Mouse (Mus musculus): ENCODE measurements around the gene Wnt9a. TPM values are rescaled to one million over a fixed set of nuclear protein-coding genes. Genes with fewer than 3 reads are reported as not detected.

The Wnt9a gene
- 1.3 and 2.2 TPM in 2 replicates for polyA plus RNA-seq (2012; rRNA removed)

DNA sequence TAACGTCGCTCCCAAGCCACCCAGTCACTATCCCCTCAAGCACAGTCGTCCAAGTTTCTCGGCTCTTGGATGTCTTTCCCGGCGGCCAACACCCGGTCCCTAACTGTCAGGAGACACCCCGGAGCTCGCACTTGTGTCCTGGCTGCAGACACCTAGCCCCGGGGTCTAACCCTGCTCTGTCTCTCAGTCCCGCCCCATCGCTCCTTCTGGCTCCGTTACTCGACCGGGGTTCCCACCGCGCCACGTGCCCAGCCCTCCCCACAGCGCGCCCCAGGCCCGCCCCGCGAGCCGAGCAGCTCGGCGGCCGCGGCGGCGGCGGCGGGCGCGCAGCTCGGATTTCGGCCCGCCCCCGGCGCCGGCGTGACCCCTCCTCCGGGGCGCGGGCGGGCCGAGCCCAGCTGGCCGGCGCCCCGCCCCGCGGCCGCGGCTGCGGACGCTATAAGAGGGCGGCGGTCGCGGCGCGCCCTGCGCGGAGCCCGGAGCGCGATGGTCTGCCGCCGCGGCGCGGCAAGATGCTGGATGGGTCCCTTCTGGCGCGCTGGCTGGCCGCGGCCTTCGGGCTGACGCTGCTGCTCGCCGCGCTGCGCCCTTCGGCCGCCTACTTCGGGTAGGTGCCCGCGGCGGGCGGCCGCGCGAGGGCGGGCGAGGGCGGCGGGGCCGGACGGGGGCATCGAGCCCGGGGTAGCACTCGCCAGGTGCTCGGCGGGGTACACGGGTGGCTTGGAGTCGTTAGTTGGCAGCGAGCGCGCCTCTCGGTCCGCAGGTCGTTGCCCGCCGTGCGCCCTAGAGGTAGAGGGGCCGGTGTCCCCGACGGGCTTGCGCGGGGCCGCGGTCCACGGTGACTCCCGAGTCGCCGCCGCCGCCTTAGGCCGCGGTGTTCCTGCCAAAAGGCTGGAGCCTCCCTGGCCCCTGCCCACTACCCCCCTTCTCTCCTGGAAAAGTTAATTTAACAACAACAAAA, at the start of gene Wnt9a:
Wnt9a (plus strand) TSS at position 468 of the 961 bp plus-strand sequence.
- Histone ChIP-seq H3K36me3 (ENCODE audit: control insufficient read depth, insufficient read depth, low read length) (no peaks in the 10 kb centered on the region), H3K4me1 (replicated peaks; ENCODE audit: control insufficient read depth, insufficient read depth, low read length) (peaks cover 4% of the 10 kb centered on the region; the same call in 1 of the 2 replicates), H3K27me3 (ENCODE audit: control insufficient read depth, insufficient read depth, low read length) (peaks cover 15% of the 10 kb centered on the region; the same call in 1 of the 2 replicates), H3K4me3 (ENCODE audit: control insufficient read depth, insufficient read depth, low read length) (peak within 1 kb of the TSS; percentile 1; the same call in 1 of the 2 replicates), H3K27ac (ENCODE audit: control insufficient read depth, insufficient read depth, low read length) (no peak within 1 kb of the TSS)
- 5% methylated on average over 127 of the region's 128 CpGs for WGBS
- no peak for DNase-seq
- TF ChIP-seq CTCF (IDR thresholded peaks at IDR 0.05; ENCODE audit: borderline replicate concordance, control insufficient read depth, extremely low read depth, insufficient read depth, low read length, poor library complexity) (no peak), POLR2A (IDR thresholded peaks at IDR 0.05; ENCODE audit: control insufficient read depth, extremely low read depth, insufficient read depth, low read length, poor library complexity) (no peak)

DNA sequence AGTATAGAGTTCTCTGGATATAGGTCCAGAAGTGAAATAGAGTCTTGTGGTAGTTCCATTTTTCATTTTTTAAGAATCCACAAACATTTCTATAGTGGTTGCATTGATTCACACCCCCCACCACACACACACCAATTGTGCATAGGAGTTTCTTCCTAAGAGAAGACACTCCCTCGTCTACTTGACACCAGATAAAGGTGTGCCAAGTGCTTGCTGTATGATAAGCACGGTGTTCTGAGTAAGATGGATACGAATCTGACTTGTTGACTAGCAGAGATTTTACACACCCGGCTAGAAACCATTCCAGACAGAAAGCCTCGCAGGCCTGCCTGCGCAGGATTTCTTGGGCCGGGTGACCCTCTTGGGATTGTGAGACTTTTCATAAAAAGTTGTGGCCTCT, 47.1 kb upstream of the Wnt9a start:
- no peak overlapping the region for H3K4me3 ChIP-seq (ENCODE audit: control insufficient read depth, insufficient read depth, low read length)
- H3K27ac ChIP-seq (ENCODE audit: control insufficient read depth, insufficient read depth, low read length) = no peak overlapping the region
- DNase-seq = no peak
- H3K36me3 ChIP-seq (ENCODE audit: control insufficient read depth, insufficient read depth, low read length) = no peaks in the 10 kb centered on the region
- peaks cover 12% of the 10 kb centered on the region for H3K27me3 ChIP-seq (ENCODE audit: control insufficient read depth, insufficient read depth, low read length)
- WGBS = 89% methylated on average over 7 of the region's 7 CpGs
- no peaks in the 10 kb centered on the region for H3K4me1 ChIP-seq (replicated peaks; ENCODE audit: control insufficient read depth, insufficient read depth, low read length)
- no peak for TF ChIP-seq CTCF (IDR thresholded peaks at IDR 0.05; ENCODE audit: borderline replicate concordance, control insufficient read depth, extremely low read depth, insufficient read depth, low read length, poor library complexity)
- no peak for TF ChIP-seq POLR2A (IDR thresholded peaks at IDR 0.05; ENCODE audit: control insufficient read depth, extremely low read depth, insufficient read depth, low read length, poor library complexity)

DNA sequence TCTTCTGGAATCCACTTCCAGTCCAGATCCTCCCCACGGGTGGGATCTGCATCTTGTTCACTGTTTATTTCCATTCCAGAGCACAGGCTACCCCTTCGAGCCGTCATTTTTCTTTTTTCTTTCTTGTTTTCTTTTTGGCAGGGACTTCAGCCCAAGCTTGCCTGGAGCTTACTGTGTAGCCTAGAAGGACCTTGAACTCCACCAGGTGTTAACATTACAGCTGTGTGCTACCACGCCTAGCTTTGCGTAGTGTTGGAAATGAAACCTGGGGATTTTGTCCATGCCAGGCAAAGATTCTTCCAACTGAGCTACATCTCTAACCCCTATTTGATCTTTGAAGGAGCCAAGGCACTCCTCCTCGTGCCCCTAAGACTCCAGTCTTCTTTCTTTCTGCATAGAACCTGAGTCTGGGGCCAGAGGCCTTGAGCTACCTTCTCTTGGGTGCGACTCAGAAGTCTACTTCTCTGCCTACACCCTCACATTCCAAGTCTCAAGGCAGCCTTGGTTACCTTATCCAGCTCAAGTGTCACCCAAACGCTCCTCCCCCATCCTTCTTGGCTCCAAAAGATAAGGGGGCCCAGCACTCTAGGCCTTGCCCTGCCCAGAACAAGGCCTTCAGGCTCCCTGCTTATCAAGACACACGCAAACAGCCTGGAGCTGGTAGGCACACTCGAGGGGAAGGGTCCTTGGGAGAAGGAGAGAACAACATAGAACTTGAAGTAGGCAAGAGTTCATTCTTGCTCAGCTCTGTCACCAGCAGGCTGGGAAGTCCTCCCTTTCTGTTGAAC, 45.8 kb upstream of the Wnt9a start:
- no peaks in the 10 kb centered on the region for H3K4me1 ChIP-seq (replicated peaks; ENCODE audit: control insufficient read depth, insufficient read depth, low read length)
- H3K36me3 ChIP-seq (ENCODE audit: control insufficient read depth, insufficient read depth, low read length) = no peaks in the 10 kb centered on the region
- no peak overlapping the region for H3K27ac ChIP-seq (ENCODE audit: control insufficient read depth, insufficient read depth, low read length)
- WGBS = 84% methylated on average over 10 of the region's 10 CpGs
- DNase-seq = no peak
- H3K4me3 ChIP-seq (ENCODE audit: control insufficient read depth, insufficient read depth, low read length) = no peak overlapping the region
- TF ChIP-seq CTCF (IDR thresholded peaks at IDR 0.05; ENCODE audit: borderline replicate concordance, control insufficient read depth, extremely low read depth, insufficient read depth, low read length, poor library complexity) (no peak), POLR2A (IDR thresholded peaks at IDR 0.05; ENCODE audit: control insufficient read depth, extremely low read depth, insufficient read depth, low read length, poor library complexity) (no peak)
- H3K27me3 ChIP-seq (ENCODE audit: control insufficient read depth, insufficient read depth, low read length) = peaks cover 15% of the 10 kb centered on the region

DNA sequence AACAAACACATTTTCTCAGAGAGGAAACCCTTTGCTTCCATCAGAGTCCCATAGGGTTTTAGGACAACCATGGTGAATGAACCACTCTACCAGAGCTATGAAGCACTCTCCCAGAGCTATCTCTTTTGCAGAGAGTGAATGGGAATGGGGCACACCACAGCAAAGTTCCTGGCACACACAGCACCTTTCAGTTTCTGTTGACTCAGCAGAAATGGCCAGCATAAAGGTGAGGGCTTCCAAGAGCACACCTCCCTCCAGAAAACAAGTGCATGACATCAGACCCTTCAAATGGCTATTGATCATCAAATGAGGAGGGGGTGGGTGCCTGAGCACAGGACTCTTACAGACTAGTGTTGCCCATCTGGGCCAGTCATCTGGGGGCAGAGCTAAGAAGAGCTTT, 44.4 kb upstream of the Wnt9a start:
- Histone ChIP-seq H3K4me3 (ENCODE audit: control insufficient read depth, insufficient read depth, low read length) (no peak overlapping the region), H3K36me3 (ENCODE audit: control insufficient read depth, insufficient read depth, low read length) (no peaks in the 10 kb centered on the region), H3K27ac (ENCODE audit: control insufficient read depth, insufficient read depth, low read length) (no peak overlapping the region), H3K4me1 (replicated peaks; ENCODE audit: control insufficient read depth, insufficient read depth, low read length) (no peaks in the 10 kb centered on the region), H3K27me3 (ENCODE audit: control insufficient read depth, insufficient read depth, low read length) (peaks cover 15% of the 10 kb centered on the region)
- no peak for DNase-seq
- TF ChIP-seq CTCF (IDR thresholded peaks at IDR 0.05; ENCODE audit: borderline replicate concordance, control insufficient read depth, extremely low read depth, insufficient read depth, low read length, poor library complexity) (no peak), POLR2A (IDR thresholded peaks at IDR 0.05; ENCODE audit: control insufficient read depth, extremely low read depth, insufficient read depth, low read length, poor library complexity) (no peak)

DNA sequence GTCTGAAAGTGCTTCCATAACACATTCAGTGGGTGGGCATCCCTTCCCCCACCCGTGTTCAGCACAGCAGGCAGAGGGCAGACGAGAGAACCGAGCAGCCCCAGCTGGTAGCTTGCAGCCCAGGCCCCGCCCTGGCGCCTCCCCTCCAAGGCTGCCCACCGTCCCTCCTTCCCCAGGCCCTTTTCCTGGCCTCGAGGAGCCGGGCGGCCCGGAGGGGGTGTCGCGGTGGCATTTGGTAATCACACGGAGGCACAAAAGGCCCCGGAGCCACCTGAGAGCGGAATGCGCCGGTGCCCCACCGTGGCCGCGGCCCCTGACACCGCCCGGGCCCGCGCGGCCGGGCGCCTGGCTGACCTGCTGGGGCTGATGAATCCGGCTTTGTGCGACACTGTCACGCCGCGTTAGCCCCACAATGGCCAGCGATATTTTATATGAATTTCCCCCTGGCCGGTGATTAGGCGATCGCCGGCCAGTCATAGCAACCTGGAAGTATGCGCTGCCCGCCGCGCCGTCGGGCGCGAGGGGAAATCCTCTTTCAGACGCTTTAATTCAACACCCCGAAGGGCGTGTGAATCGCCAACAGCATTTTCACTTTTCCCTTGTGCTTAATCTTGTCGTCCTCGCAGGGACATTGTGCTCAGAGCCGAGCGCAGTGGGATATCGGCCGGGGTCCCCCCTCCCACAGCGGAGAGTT, 42.7 kb upstream of the Wnt9a start:
- H3K4me1 ChIP-seq (replicated peaks; ENCODE audit: control insufficient read depth, insufficient read depth, low read length) = no peaks in the 10 kb centered on the region
- 4% methylated on average over 56 of the region's 56 CpGs for WGBS
- no peak overlapping the region for H3K27ac ChIP-seq (ENCODE audit: control insufficient read depth, insufficient read depth, low read length)
- TF ChIP-seq CTCF (IDR thresholded peaks at IDR 0.05; ENCODE audit: borderline replicate concordance, control insufficient read depth, extremely low read depth, insufficient read depth, low read length, poor library complexity) (no peak), POLR2A (IDR thresholded peaks at IDR 0.05; ENCODE audit: control insufficient read depth, extremely low read depth, insufficient read depth, low read length, poor library complexity) (no peak)
- no peak for DNase-seq
- H3K27me3 ChIP-seq (ENCODE audit: control insufficient read depth, insufficient read depth, low read length) = peaks cover 15% of the 10 kb centered on the region
- H3K4me3 ChIP-seq (ENCODE audit: control insufficient read depth, insufficient read depth, low read length) = no peak overlapping the region
- H3K36me3 ChIP-seq (ENCODE audit: control insufficient read depth, insufficient read depth, low read length) = no peaks in the 10 kb centered on the region

DNA sequence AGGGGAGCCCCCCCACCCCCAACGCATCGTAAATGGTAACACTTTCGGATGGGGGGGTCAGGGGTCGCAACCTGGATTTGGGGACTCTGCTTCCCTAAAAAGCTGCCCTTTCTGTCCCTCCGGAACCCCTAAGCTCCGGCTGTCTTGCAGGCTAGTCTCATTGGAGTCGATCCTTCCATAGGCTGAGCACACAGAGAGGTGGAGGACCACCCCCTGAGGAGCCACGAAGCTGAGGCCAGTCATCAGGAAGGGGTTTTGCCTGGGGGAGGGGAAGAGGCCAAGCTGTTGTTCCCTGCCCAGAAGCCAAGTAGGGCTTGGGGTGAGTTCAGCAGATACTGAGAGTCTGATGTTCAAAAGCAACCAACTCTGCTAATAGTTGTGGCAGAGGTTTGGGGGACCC, 42.1 kb upstream of the Wnt9a start:
- TF ChIP-seq CTCF (IDR thresholded peaks at IDR 0.05; ENCODE audit: borderline replicate concordance, control insufficient read depth, extremely low read depth, insufficient read depth, low read length, poor library complexity) (no peak), POLR2A (IDR thresholded peaks at IDR 0.05; ENCODE audit: control insufficient read depth, extremely low read depth, insufficient read depth, low read length, poor library complexity) (no peak)
- DNase-seq = no peak
- no peaks in the 10 kb centered on the region for H3K36me3 ChIP-seq (ENCODE audit: control insufficient read depth, insufficient read depth, low read length)
- H3K4me3 ChIP-seq (ENCODE audit: control insufficient read depth, insufficient read depth, low read length) = no peak overlapping the region
- H3K4me1 ChIP-seq (replicated peaks; ENCODE audit: control insufficient read depth, insufficient read depth, low read length) = no peaks in the 10 kb centered on the region
- no peak overlapping the region for H3K27ac ChIP-seq (ENCODE audit: control insufficient read depth, insufficient read depth, low read length)
- peaks cover 15% of the 10 kb centered on the region for H3K27me3 ChIP-seq (ENCODE audit: control insufficient read depth, insufficient read depth, low read length)
- 20% methylated on average over 8 of the region's 8 CpGs for WGBS

Measured in thymus, adult 2 months (tissue).